Mouse (Mus musculus): ENCODE data around the gene Atf6b. TPM values are rescaled to one million over a fixed set of nuclear protein-coding genes. Genes with fewer than 3 reads are reported as not detected.

The Atf6b gene
- polyA plus RNA-seq, 1 experiment from 2014 or later = 19.9 TPM

DNA sequence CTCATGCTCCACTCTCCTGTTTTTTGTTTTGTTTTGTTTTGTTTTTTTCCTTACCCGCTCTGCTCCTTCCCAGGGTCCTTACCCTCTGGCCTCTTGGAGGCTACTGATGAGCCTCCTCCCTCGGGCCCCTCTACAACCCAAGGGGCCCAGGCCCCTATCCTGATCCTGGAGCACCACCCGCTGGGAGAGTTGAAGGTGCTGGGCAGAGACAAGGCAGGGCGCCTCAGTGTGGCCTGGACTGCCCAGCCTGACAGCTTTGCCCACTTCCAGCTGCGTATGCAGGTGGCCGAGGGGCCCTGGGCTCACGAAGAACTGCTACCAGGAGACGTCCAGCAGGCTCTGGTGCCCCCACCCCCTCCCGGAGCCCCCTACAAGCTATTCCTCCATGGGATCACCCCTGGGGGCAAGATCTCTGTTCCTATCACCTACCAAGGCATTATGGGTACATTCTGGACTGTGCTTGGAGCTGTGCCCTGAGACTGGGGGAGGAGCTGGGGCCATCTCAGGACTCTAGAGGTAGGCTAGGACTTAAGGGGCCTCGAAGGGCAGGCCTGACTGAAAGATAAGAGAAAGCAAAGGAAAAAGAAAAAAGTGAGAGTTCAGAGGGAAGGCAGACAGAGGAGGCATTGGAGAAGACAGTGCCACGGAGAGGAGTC is 35.1 kb downstream of the Atf6b start:
- no peaks in the 10 kb centered on the region for H3K4me1 ChIP-seq (replicated peaks)
- H3K27me3 ChIP-seq = peaks cover 47% of the 10 kb centered on the region
- H3K27ac ChIP-seq (replicated peaks) = no peak overlapping the region
- no peaks in the 10 kb centered on the region for H3K36me3 ChIP-seq (replicated peaks)
- ATAC-seq (ENCODE audit: insufficient read depth) = no peak
- H3K9ac ChIP-seq = no peak overlapping the region
- H3K4me3 ChIP-seq (replicated peaks) = no peak overlapping the region
- H3K4me2 ChIP-seq = no peak overlapping the region
- H3K9me3 ChIP-seq (replicated peaks) = no peaks in the 10 kb centered on the region
- 39% methylated on average over 11 of the region's 11 CpGs for WGBS (ENCODE audit: insufficient replicate concordance)

DNA sequence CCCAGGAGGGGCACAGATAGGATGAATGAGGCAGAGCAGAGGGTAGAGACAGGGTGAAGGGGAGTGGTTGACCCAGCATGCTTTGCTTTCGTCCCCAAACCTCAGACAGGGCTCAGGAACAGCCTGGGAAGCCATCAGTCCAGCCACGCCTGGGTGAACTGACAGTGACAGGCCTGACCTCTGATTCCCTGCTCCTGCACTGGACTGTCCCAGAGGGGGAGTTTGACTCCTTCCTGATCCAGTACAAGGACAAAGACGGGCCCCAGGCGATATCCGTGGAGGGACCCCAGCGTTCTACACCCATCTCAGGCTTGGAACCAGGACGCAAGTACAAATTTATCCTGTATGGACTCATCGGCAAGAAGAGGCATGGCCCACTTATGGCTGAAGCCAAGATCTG is 36.2 kb downstream of the Atf6b start:
- H3K9me3 ChIP-seq (replicated peaks) = no peaks in the 10 kb centered on the region
- no peaks in the 10 kb centered on the region for H3K36me3 ChIP-seq (replicated peaks)
- WGBS (ENCODE audit: insufficient replicate concordance) = 68% methylated on average over 8 of the region's 8 CpGs
- H3K4me3 ChIP-seq (replicated peaks) = no peak overlapping the region
- H3K9ac ChIP-seq = no peak overlapping the region
- no peaks in the 10 kb centered on the region for H3K4me1 ChIP-seq (replicated peaks)
- no peak overlapping the region for H3K4me2 ChIP-seq
- no peak overlapping the region for H3K27ac ChIP-seq (replicated peaks)
- H3K27me3 ChIP-seq = peaks cover 39% of the 10 kb centered on the region
- ATAC-seq (ENCODE audit: insufficient read depth) = no peak

DNA sequence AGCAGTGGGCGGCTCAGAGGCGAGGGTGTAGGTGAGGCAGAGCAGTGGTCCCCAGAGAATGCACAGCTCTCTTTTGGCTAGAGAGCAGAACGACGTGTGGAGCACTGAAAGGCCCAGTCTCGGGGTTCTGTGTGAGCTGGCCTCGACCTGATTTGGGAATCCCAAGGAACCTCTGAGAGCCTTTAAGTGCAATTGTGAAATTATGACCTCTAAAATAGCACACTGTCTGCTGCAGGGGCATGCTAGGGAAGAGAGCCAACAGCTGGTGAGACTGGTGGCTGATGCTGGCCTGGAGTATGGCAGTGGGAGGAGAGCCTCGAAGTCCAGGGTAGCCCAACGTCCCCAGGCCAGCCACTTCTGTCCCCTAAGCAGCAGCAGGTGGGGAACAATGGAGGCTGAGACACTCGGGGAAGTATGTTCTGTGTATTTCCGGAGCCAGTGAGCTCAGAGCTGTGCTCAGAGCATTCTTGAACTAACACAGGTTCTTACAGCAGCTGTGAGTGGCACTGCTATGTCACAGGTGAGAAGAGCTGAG is 36.8 kb downstream of the Atf6b start:
- Histone ChIP-seq H3K4me2 (no peak overlapping the region), H3K36me3 (replicated peaks) (no peaks in the 10 kb centered on the region), H3K27me3 (peaks cover 34% of the 10 kb centered on the region), H3K9ac (no peak overlapping the region), H3K4me3 (replicated peaks) (no peak overlapping the region), H3K4me1 (replicated peaks) (no peaks in the 10 kb centered on the region), H3K27ac (replicated peaks) (no peak overlapping the region), H3K9me3 (replicated peaks) (no peaks in the 10 kb centered on the region)
- no peak for ATAC-seq (ENCODE audit: insufficient read depth)
- WGBS (ENCODE audit: insufficient replicate concordance) = 49% methylated on average over 10 of the region's 10 CpGs

DNA sequence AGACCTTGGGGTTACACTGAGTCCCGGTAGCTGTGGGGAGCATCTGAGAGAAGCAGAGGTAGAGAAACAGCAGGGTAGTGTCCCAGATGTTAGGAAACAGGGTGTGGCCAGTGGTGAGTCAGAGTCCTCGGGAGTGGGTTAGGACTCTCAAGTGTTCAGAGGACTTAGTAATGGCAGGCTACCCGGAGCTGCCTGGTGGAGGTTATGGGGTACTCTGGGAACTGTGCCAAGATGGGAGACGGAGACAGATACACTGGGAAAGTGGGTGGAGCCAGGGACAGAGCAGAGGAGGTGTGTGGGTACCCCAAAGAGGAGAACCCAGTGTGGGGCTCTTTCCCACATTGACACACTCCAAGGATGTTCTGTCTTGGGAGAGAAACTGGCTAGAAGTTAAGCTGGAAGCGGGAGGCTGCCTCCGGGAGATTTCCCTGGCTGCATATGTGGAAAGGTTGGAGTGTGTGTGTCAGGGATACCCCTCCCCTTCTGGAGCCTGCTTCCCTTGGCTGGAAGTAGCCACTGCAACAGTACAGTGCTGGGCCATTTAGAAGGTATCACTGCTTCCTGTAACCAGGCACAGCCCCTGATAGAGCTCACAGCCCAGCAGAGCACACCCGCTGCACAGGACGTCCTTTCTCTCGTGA is 37.4 kb downstream of the Atf6b start:
- ATAC-seq (ENCODE audit: insufficient read depth) = no peak
- 51% methylated on average over 9 of the region's 9 CpGs for WGBS (ENCODE audit: insufficient replicate concordance)

DNA sequence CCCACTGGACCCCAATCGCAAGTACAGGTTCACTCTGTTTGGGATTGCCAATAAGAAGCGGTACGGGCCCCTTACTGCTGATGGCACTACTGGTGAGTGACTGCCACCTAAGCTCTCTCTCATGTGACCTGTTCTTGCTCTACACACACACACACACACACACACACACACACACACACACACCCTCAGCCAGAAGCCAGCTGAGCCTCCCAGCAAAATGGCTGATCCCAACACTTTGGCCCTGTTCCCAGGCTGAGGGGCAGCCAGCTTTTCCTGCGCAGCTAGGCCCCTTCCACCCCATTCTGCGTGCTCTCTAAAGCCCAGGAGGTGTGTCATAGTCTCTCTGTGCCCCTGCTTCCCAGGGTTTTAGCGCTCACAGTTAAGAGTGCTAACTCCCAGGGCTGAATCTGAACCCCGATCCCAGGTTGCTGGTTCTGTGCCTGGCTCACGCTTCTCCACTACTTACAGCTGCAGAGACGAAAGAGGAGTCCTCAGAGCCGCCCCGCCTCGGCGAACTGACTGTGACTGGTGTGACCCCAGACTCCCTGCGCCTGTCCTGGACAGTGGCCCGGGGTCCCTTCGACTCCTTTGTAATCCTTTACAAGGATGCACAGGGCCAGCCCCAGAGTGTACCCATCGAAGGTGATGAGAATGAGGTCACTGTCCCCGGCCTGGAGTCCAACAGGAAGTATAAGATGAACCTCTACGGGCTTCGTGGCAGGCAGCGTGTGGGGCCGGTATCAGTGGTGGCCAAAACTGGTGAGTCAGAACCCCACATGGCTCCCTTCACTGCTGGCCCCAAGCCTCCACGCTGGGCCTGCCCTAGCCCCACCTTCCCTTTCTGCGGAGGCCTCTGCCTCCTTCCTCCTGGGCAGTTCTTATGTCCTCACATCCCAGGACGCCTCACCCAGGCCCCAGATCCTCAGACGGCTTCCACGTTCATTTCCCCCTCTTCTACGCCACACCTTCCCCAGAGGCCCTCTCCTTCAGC is 38.5 kb downstream of the Atf6b start:
- Histone ChIP-seq H3K9ac (no peak overlapping the region), H3K36me3 (replicated peaks) (no peaks in the 10 kb centered on the region), H3K27me3 (peaks cover 18% of the 10 kb centered on the region), H3K4me1 (replicated peaks) (no peaks in the 10 kb centered on the region), H3K9me3 (replicated peaks) (no peaks in the 10 kb centered on the region), H3K4me3 (replicated peaks) (no peak overlapping the region), H3K4me2 (no peak overlapping the region), H3K27ac (replicated peaks) (no peak overlapping the region)
- WGBS (ENCODE audit: insufficient replicate concordance) = 56% methylated on average over 28 of the region's 28 CpGs
- no peak for ATAC-seq (ENCODE audit: insufficient read depth)

More for the DNA sequence above, 37.4 kb downstream of the Atf6b start:
- Histone ChIP-seq H3K27ac (replicated peaks) (no peak overlapping the region), H3K4me3 (replicated peaks) (no peak overlapping the region), H3K27me3 (peaks cover 28% of the 10 kb centered on the region), H3K4me2 (no peak overlapping the region), H3K36me3 (replicated peaks) (no peaks in the 10 kb centered on the region), H3K9me3 (replicated peaks) (no peaks in the 10 kb centered on the region), H3K9ac (no peak overlapping the region), H3K4me1 (replicated peaks) (no peaks in the 10 kb centered on the region)

DNA sequence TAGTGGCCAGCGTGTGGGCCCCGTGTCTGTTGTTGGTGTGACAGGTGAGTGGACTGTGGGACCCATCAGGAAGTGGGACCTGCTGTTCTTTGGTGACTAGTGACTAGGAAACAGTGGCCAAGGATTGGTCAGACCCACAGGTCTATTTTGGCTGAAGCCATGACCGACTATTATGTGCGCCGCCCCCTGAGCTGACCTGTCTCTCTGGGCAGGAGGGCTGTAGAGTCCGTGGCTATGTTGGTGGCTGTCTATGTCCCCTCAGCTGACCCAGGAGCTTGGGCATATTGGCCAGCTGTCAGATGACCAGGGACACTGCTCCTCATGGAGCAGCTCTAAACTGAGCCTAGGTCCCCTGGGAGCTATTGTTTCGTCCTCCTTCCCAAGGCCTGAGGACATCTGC is 41.9 kb downstream of the Atf6b start:
- no peaks in the 10 kb centered on the region for H3K36me3 ChIP-seq (replicated peaks)
- no peak overlapping the region for H3K4me2 ChIP-seq
- 68% methylated on average over 7 of the region's 7 CpGs for WGBS (ENCODE audit: insufficient replicate concordance)
- no peak overlapping the region for H3K27ac ChIP-seq (replicated peaks)
- H3K9me3 ChIP-seq (replicated peaks) = no peaks in the 10 kb centered on the region
- H3K27me3 ChIP-seq = no peaks in the 10 kb centered on the region
- no peak overlapping the region for H3K4me3 ChIP-seq (replicated peaks)
- ATAC-seq (ENCODE audit: insufficient read depth) = no peak
- no peaks in the 10 kb centered on the region for H3K4me1 ChIP-seq (replicated peaks)
- H3K9ac ChIP-seq = no peak overlapping the region

DNA sequence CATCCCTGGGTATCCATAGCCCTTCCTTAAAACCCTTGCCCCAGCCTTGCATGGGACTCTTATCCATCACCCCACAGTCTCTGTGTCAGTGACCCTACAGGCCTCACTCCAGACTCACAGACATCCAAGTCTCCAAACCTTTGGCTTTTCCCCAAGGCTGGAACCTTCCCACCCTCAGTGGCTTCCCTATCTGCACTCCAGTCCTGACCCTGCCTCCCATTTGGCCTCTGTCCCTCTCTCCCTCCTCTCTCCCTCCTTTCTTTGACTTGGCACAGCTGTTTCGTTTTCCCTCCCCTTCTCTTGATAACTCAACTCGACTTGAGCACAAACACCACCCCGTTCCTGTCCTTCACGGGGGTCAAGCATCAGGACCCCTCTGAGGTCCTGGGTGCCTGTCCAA is 43.5 kb downstream of the Atf6b start:
- Histone ChIP-seq H3K27ac (replicated peaks) (no peak overlapping the region), H3K9me3 (replicated peaks) (no peaks in the 10 kb centered on the region), H3K27me3 (no peaks in the 10 kb centered on the region), H3K4me3 (replicated peaks) (no peak overlapping the region), H3K4me2 (no peak overlapping the region), H3K36me3 (replicated peaks) (no peaks in the 10 kb centered on the region), H3K9ac (no peak overlapping the region), H3K4me1 (replicated peaks) (no peaks in the 10 kb centered on the region)
- WGBS (ENCODE audit: insufficient replicate concordance) = 50% methylated on average over 4 of the region's 4 CpGs
- ATAC-seq (ENCODE audit: insufficient read depth) = no peak

DNA sequence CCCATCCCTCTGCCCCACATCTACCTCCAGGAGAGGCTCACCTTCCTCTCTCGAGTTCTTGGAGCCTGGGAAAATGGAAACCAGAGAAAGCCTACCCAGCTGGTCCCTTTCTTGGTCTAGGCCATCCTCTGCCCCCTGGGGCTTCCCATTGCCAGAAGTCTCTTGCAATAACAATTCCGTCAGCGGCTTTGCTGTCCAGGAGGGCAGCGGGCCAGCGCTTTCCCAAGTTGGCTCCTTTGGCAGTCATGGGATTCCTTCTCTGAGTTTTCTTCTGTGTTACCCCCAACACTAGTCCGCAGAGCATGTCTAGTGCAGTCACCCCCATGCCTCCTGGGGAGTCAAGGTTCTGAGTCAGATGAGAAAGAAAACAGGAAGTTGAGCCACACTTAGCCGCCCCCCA is 46.0 kb downstream of the Atf6b start:
- Histone ChIP-seq H3K9ac (no peak overlapping the region), H3K9me3 (replicated peaks) (no peaks in the 10 kb centered on the region), H3K36me3 (replicated peaks) (no peaks in the 10 kb centered on the region), H3K27ac (replicated peaks) (no peak overlapping the region), H3K4me3 (replicated peaks) (no peak overlapping the region), H3K27me3 (no peaks in the 10 kb centered on the region), H3K4me2 (no peak overlapping the region), H3K4me1 (replicated peaks) (no peaks in the 10 kb centered on the region)
- no peak for ATAC-seq (ENCODE audit: insufficient read depth)
- WGBS (ENCODE audit: insufficient replicate concordance) = 62% methylated on average over 7 of the region's 7 CpGs

DNA sequence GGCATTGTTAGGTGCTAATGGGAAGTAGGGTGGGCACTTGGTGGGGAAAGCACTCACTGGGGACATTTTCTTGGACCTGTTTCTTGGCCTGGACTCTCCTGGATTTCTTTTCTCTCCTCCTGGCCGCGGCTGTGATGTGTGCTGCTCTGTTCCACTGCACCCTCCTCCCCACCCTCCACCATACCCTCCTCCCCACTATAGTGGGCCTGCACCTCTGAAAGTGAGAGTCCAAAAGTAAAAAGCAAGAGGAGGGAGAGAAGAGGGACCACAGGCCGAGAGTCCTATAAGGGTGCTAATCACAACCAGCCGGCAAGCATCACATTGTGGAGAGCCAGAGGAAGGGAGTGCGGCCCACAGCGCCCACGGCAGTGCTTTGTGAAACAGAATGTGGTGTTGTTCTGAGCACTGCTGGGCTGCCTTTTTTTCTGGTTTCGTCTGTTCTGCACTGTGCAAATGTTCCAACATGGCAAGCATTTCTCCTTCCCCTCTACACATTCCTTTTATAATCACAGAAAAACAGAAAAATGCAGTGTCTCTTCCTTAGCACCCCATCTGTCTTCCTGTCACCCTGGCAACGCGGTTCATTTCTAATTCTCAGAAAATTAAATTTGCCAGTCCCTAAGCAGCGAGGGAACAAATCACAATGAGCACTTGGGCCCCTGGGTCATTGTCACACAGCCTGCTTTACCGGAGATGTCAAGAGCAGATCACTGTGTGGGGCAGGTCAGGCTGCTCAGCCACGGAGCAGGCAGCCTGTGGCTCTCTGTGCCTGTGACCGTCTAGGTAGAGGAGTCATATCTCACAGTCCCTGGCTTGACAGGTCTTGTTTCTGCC is 52.8 kb downstream of the Atf6b start:
- Histone ChIP-seq H3K9me3 (replicated peaks) (no peaks in the 10 kb centered on the region), H3K36me3 (replicated peaks) (no peaks in the 10 kb centered on the region), H3K4me1 (replicated peaks) (no peaks in the 10 kb centered on the region), H3K4me3 (replicated peaks) (no peak overlapping the region), H3K4me2 (no peak overlapping the region), H3K27me3 (no peaks in the 10 kb centered on the region; the same call in 1 of the 2 replicates), H3K27ac (replicated peaks) (no peak overlapping the region), H3K9ac (no peak overlapping the region)
- WGBS (ENCODE audit: insufficient replicate concordance) = 57% methylated on average over 14 of the region's 14 CpGs
- ATAC-seq (ENCODE audit: insufficient read depth) = no peak

DNA sequence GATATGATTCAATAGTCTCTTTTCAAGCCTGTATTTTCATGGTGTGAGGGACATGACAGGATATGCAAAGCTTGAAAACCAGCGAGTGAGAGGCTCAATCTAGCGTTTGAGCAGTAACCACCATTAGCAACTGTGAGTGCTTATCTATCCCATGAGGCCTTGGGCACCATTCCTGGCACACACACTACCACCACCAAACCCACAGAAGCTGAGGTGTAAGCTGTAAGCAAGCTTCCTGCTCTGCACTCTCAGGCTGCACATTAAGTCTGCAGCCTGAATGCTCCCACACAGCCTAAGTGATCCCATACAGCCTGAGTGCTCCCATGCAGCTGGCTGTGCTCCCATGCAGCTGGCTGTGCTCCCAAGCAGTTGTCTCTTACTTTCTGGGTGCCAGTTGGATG is 53.7 kb downstream of the Atf6b start:
- no peaks in the 10 kb centered on the region for H3K36me3 ChIP-seq (replicated peaks)
- H3K9ac ChIP-seq = no peak overlapping the region
- no peak overlapping the region for H3K4me2 ChIP-seq
- ATAC-seq (ENCODE audit: insufficient read depth) = no peak
- no peaks in the 10 kb centered on the region; the same call in 1 of the 2 replicates for H3K27me3 ChIP-seq
- H3K9me3 ChIP-seq (replicated peaks) = no peaks in the 10 kb centered on the region
- WGBS (ENCODE audit: insufficient replicate concordance) = 38% methylated on average over 2 of the region's 2 CpGs
- H3K4me1 ChIP-seq (replicated peaks) = no peaks in the 10 kb centered on the region
- no peak overlapping the region for H3K4me3 ChIP-seq (replicated peaks)
- H3K27ac ChIP-seq (replicated peaks) = no peak overlapping the region
